Comparison of ENCODE assay signal across 8 mouse cellular contexts in the genomic region with DNA sequence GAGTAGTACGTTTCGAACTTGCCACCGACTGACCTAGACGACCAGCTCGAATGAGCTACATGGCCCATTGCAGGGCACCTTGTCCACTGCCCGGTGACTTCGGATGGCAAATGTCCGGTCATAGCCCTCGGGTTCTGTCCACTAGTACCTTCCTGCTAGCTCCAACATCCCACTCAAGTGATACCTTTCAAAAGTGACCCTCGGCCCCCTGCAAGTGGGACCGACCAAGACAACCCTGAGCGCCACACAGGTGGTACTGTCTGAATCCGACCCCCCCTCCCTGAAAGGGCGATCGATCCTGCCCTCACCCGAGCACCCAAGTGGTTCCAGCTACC. TPM values are rescaled to one million over a fixed set of nuclear protein-coding genes. Genes with fewer than 3 reads are reported as not detected.
A peak's percentile ranks its signal among the peaks of the same experiment; 100 is the strongest.
DNase-seq lines count a peak whose midpoint lies in the region; ATAC-seq and TF ChIP-seq lines count a peak whose summit lies in the region.

No protein-coding gene starts in this region.

- TF ChIP-seq CTCF in cerebellum, adult 2 months (IDR thresholded peaks at IDR 0.05; ENCODE audit: borderline replicate concordance, insufficient read depth, low read depth, low read length) = no peak
- no peak for TF ChIP-seq CTCF in testis, adult 2 months (IDR thresholded peaks at IDR 0.05; ENCODE audit: control insufficient read depth, insufficient read depth, insufficient replicate concordance, low read depth, low read length)
- TF ChIP-seq CTCF in liver, embryonic 14.5 days (IDR thresholded peaks at IDR 0.05; ENCODE audit: low read depth) = no peak
- TF ChIP-seq CTCF in stomach, postnatal 0 days (IDR thresholded peaks at IDR 0.05; ENCODE audit: low read depth) = no peak

- H3K27ac ChIP-seq in cerebellum, adult 2 months (ENCODE audit: insufficient read depth, low read length) = peak overlapping the region; percentile 50
- peak overlapping the region; percentile 93 for H3K27ac ChIP-seq in testis, adult 2 months (ENCODE audit: control insufficient read depth, insufficient read depth, low read depth, low read length)
- peak overlapping the region; percentile 98 for H3K27ac ChIP-seq in liver, embryonic 14.5 days
- peak overlapping the region; percentile 88 for H3K27ac ChIP-seq in stomach, postnatal 0 days (replicated peaks)

- peak overlapping the region; percentile 86 for H3K4me2 ChIP-seq in liver, embryonic 14.5 days (ENCODE audit: low read depth)
- H3K4me2 ChIP-seq in stomach, postnatal 0 days (replicated peaks; ENCODE audit: low read depth) = peak overlapping the region; percentile 85

- peak overlapping the region; percentile 93 for H3K4me3 ChIP-seq in cerebellum, adult 2 months (replicated peaks; ENCODE audit: insufficient read depth, low read depth, low read length)
- H3K4me3 ChIP-seq in testis, adult 2 months (ENCODE audit: control insufficient read depth, low read depth, low read length) = peak overlapping the region; percentile 91
- peak overlapping the region; percentile 87 to 99 for H3K4me3 ChIP-seq in liver, embryonic 14.5 days (ENCODE audit: insufficient read depth in 1 of 2, low read depth in 2 of 2, low read length in 2 of 2)
- peak overlapping the region; percentile 72 for H3K4me3 ChIP-seq in stomach, postnatal 0 days (ENCODE audit: low read depth, low read length)

- DNase-seq in cerebellum, adult 2 months = no peak
- no peak for DNase-seq in cerebellum, postnatal 36 days
- DNase-seq in testis, postnatal 10 days (ENCODE audit: low spot score) = no peak
- no peak for DNase-seq in liver, embryonic 14.5 days (ENCODE audit: low read depth in 3 of 3, low spot score in 3 of 3)
- DNase-seq in stomach, postnatal 0 days (ENCODE audit: low spot score) = no peak
- no peak for DNase-seq in urinary bladder, postnatal 14 days (ENCODE audit: low spot score)
- DNase-seq in kidney, postnatal 10 days = no peak

- ATAC-seq in liver, embryonic 14.5 days (ENCODE audit: insufficient read depth) = no peak
- ATAC-seq in stomach, postnatal 0 days (ENCODE audit: low FRiP score, low TSS enrichment) = no peak; the same call in 1 of the 2 replicates

- no peaks in the 10 kb centered on the region for H3K9me3 ChIP-seq in liver, embryonic 14.5 days (ENCODE audit: control insufficient read depth, low read length)
- no peaks in the 10 kb centered on the region for H3K9me3 ChIP-seq in stomach, postnatal 0 days (ENCODE audit: control insufficient read depth, low read length)

- no peak for TF ChIP-seq POLR2A in cerebellum, adult 2 months (IDR thresholded peaks at IDR 0.05; ENCODE audit: borderline replicate concordance, insufficient read depth, low read length)
- TF ChIP-seq POLR2A in testis, adult 2 months (IDR thresholded peaks at IDR 0.05; ENCODE audit: control insufficient read depth, low read depth, low read length) = no peak; the same call in 1 of the 2 replicates

- WGBS in cerebellum, adult 2 months = under 1% methylated on average over 16 of the region's 16 CpGs
- WGBS in liver, embryonic 14.5 days (ENCODE audit: insufficient replicate concordance) = under 1% methylated on average over 16 of the region's 16 CpGs
- 1% methylated on average over 16 of the region's 16 CpGs for WGBS in stomach, postnatal 0 days

- no peaks in the 10 kb centered on the region for H3K36me3 ChIP-seq in testis, adult 2 months (ENCODE audit: control insufficient read depth, insufficient read depth, low read length)
- H3K36me3 ChIP-seq in liver, embryonic 14.5 days (replicated peaks; ENCODE audit: control insufficient read depth, insufficient read depth, low read depth) = peaks cover 53% of the 10 kb centered on the region
- peaks cover under 1% of the 10 kb centered on the region; the same call in 1 of the 2 replicates for H3K36me3 ChIP-seq in stomach, postnatal 0 days (ENCODE audit: control insufficient read depth, insufficient read depth, low read length)

- H3K4me1 ChIP-seq in cerebellum, adult 2 months (ENCODE audit: control insufficient read depth, insufficient read depth, low read length) = peaks cover 9% of the 10 kb centered on the region
- peaks cover 30% of the 10 kb centered on the region for H3K4me1 ChIP-seq in testis, adult 2 months (ENCODE audit: control insufficient read depth, insufficient read depth, low read length)
- H3K4me1 ChIP-seq in liver, embryonic 14.5 days (replicated peaks; ENCODE audit: control insufficient read depth in 2 of 2, insufficient read depth in 2 of 2, low read length in 1 of 2) = peaks cover 35% of the 10 kb centered on the region in 2 experiments
- H3K4me1 ChIP-seq in stomach, postnatal 0 days (replicated peaks; ENCODE audit: control insufficient read depth, insufficient read depth) = peaks cover 11% of the 10 kb centered on the region

- 0 out of 2 replicates have a peak, but pooled peaks have one; percentile 12 for TF ChIP-seq EP300 in liver, embryonic 14.5 days (IDR thresholded peaks at IDR 0.05; ENCODE audit: low read depth)
- no peak for TF ChIP-seq EP300 in stomach, postnatal 0 days (optimal IDR thresholded peaks at IDR 0.05)

- H3K27me3 ChIP-seq in cerebellum, adult 2 months (ENCODE audit: control insufficient read depth, insufficient read depth, low read length) = no peaks in the 10 kb centered on the region
- H3K27me3 ChIP-seq in testis, adult 2 months (ENCODE audit: control insufficient read depth, insufficient read depth, low read length) = no peaks in the 10 kb centered on the region
- no peaks in the 10 kb centered on the region for H3K27me3 ChIP-seq in liver, embryonic 14.5 days (ENCODE audit: control insufficient read depth, insufficient read depth, low read length)
- H3K27me3 ChIP-seq in stomach, postnatal 0 days (ENCODE audit: control insufficient read depth, insufficient read depth, low read length) = no peaks in the 10 kb centered on the region

- peak overlapping the region; percentile 99 for H3K9ac ChIP-seq in liver, embryonic 14.5 days (replicated peaks)
- peak overlapping the region; percentile 82 for H3K9ac ChIP-seq in stomach, postnatal 0 days (ENCODE audit: low read length)

RNA-seq across cellular contexts. Expression of a gene that starts 1.0 kb away (rescaled TPM):
- polyA plus RNA-seq in cerebellum, adult 2 months (2012; rRNA removed) = 29.0 and 29.6 TPM in 2 replicates
- polyA plus RNA-seq in testis, adult 2 months (2012; rRNA removed) = 26.0 and 27.1 TPM in 2 replicates
- polyA plus RNA-seq in liver, embryonic 14.5 days (2012; rRNA removed) = 26.9 and 27.9 TPM in 2 replicates
- polyA plus RNA-seq in liver, embryonic 14.5 days (2014; fragmentation: Nextera tagmentation; extraction: Ambion mirVana) = 20.8 and 22.7 TPM in 2 replicates
- 20.0 and 20.2 TPM in 2 replicates for polyA plus RNA-seq in stomach, postnatal 0 days (2015; fragmentation: Nextera tagmentation; extraction: Ambion mirVana)

RNA-seq across cellular contexts. Expression of a gene that starts 1.8 kb away (rescaled TPM):
- 9.2 and 10.9 TPM in 2 replicates for polyA plus RNA-seq in cerebellum, adult 2 months (2012; rRNA removed)
- 29.4 and 31.9 TPM in 2 replicates for polyA plus RNA-seq in testis, adult 2 months (2012; rRNA removed)
- 4.6 and 4.9 TPM in 2 replicates for polyA plus RNA-seq in liver, embryonic 14.5 days (2012; rRNA removed)
- polyA plus RNA-seq in liver, embryonic 14.5 days (2014; fragmentation: Nextera tagmentation; extraction: Ambion mirVana) = 2.1 TPM in 2 replicates
- 1.1 and 1.2 TPM in 2 replicates for polyA plus RNA-seq in stomach, postnatal 0 days (2015; fragmentation: Nextera tagmentation; extraction: Ambion mirVana)

RNA-seq across cellular contexts. Expression of a gene that starts 18.3 kb away (rescaled TPM):
- polyA plus RNA-seq in cerebellum, adult 2 months (2012; rRNA removed) = 226 and 230 TPM in 2 replicates
- polyA plus RNA-seq in testis, adult 2 months (2012; rRNA removed) = 91.9 and 94.8 TPM in 2 replicates
- 48.6 and 55.6 TPM in 2 replicates for polyA plus RNA-seq in liver, embryonic 14.5 days (2012; rRNA removed)
- polyA plus RNA-seq in liver, embryonic 14.5 days (2014; fragmentation: Nextera tagmentation; extraction: Ambion mirVana) = 8.4 and 8.9 TPM in 2 replicates
- polyA plus RNA-seq in stomach, postnatal 0 days (2015; fragmentation: Nextera tagmentation; extraction: Ambion mirVana) = 5.1 and 5.3 TPM in 2 replicates

RNA-seq across cellular contexts. Expression of a gene that starts 31.2 kb away (rescaled TPM):
- 14.3 and 14.8 TPM in 2 replicates for polyA plus RNA-seq in cerebellum, adult 2 months (2012; rRNA removed)
- 40.4 and 44.1 TPM in 2 replicates for polyA plus RNA-seq in testis, adult 2 months (2012; rRNA removed)
- 8.5 and 9.8 TPM in 2 replicates for polyA plus RNA-seq in liver, embryonic 14.5 days (2012; rRNA removed)
- polyA plus RNA-seq in liver, embryonic 14.5 days (2014; fragmentation: Nextera tagmentation; extraction: Ambion mirVana) = 5.1 and 5.3 TPM in 2 replicates
- polyA plus RNA-seq in stomach, postnatal 0 days (2015; fragmentation: Nextera tagmentation; extraction: Ambion mirVana) = 8.1 and 8.8 TPM in 2 replicates

RNA-seq across cellular contexts. Expression of a gene that starts 39.9 kb away (rescaled TPM):
- 8.4 and 10.6 TPM in 2 replicates for polyA plus RNA-seq in cerebellum, adult 2 months (2012; rRNA removed)
- polyA plus RNA-seq in testis, adult 2 months (2012; rRNA removed) = 8.3 TPM in 2 replicates
- polyA plus RNA-seq in liver, embryonic 14.5 days (2012; rRNA removed) = 0.73 and 0.74 TPM in 2 replicates
- 0.94 and 1.5 TPM in 2 replicates for polyA plus RNA-seq in liver, embryonic 14.5 days (2014; fragmentation: Nextera tagmentation; extraction: Ambion mirVana)
- polyA plus RNA-seq in stomach, postnatal 0 days (2015; fragmentation: Nextera tagmentation; extraction: Ambion mirVana) = 0.52 and 0.67 TPM in 2 replicates
